Mouse (Mus musculus): Measurements from ENCODE around the gene Camsap1. TPM values are rescaled to one million over a fixed set of nuclear protein-coding genes. Genes with fewer than 3 reads are reported as not detected.

The Camsap1 gene
- polyA plus RNA-seq, 1 experiment = 35.7 TPM

- H3K4me3 ChIP-seq (replicated peaks; ENCODE audit: insufficient read depth, low read depth, low read length) = peak overlapping the region; percentile 77
- WGBS = 9% methylated on average over 4 of the region's 4 CpGs
- TF ChIP-seq POLR2A (IDR thresholded peaks at IDR 0.05; ENCODE audit: borderline replicate concordance, insufficient read depth, low read length) (no peak), CTCF (IDR thresholded peaks at IDR 0.05; ENCODE audit: borderline replicate concordance, insufficient read depth, low read depth, low read length) (no peak)
- DNase-seq = peak in 1 of 2 experiments; percentile 65
- peaks cover 49% of the 10 kb centered on the region for H3K4me1 ChIP-seq (ENCODE audit: control insufficient read depth, insufficient read depth, low read length)
- H3K27ac ChIP-seq (ENCODE audit: insufficient read depth, low read length) = peak overlapping the region; percentile 98
- no peaks in the 10 kb centered on the region for H3K27me3 ChIP-seq (ENCODE audit: control insufficient read depth, insufficient read depth, low read length)
Observed at GRCm38 (mm10) chr2:25879061-25879460, 104.0 kb downstream of the Camsap1 start.

GRCm38 (mm10) chr2:25878516-25878915 is 104.6 kb downstream of the Camsap1 start:
- 0% methylated on average over 2 of the region's 2 CpGs for WGBS
- DNase-seq = peak; percentile 81 to 88
- Histone ChIP-seq H3K27ac (ENCODE audit: insufficient read depth, low read length) (peak overlapping the region; percentile 98), H3K27me3 (ENCODE audit: control insufficient read depth, insufficient read depth, low read length) (no peaks in the 10 kb centered on the region), H3K4me3 (replicated peaks; ENCODE audit: insufficient read depth, low read depth, low read length) (peak overlapping the region; percentile 77), H3K4me1 (ENCODE audit: control insufficient read depth, insufficient read depth, low read length) (peaks cover 45% of the 10 kb centered on the region)
- TF ChIP-seq CTCF (IDR thresholded peaks at IDR 0.05; ENCODE audit: borderline replicate concordance, insufficient read depth, low read depth, low read length) = no peak
- TF ChIP-seq POLR2A (IDR thresholded peaks at IDR 0.05; ENCODE audit: borderline replicate concordance, insufficient read depth, low read length) = peak; percentile 43; the same call in 1 of the 2 replicates

- DNase-seq = peak; percentile 87 to 89
- Histone ChIP-seq H3K4me1 (ENCODE audit: control insufficient read depth, insufficient read depth, low read length) (peaks cover 39% of the 10 kb centered on the region), H3K4me3 (replicated peaks; ENCODE audit: insufficient read depth, low read depth, low read length) (peak overlapping the region; percentile 77), H3K27ac (ENCODE audit: insufficient read depth, low read length) (peak overlapping the region; percentile 98), H3K27me3 (ENCODE audit: control insufficient read depth, insufficient read depth, low read length) (no peaks in the 10 kb centered on the region)
- under 1% methylated on average over 49 of the region's 49 CpGs for WGBS
- peak; percentile 79 for TF ChIP-seq POLR2A (IDR thresholded peaks at IDR 0.05; ENCODE audit: borderline replicate concordance, insufficient read depth, low read length)
- TF ChIP-seq CTCF (IDR thresholded peaks at IDR 0.05; ENCODE audit: borderline replicate concordance, insufficient read depth, low read depth, low read length) = no peak
Observed at GRCm38 (mm10) chr2:25877736-25878268, 105.3 kb downstream of the Camsap1 start.

GRCm38 (mm10) chr2:25877250-25877735 is 105.8 kb downstream of the Camsap1 start:
- Histone ChIP-seq H3K27me3 (ENCODE audit: control insufficient read depth, insufficient read depth, low read length) (no peaks in the 10 kb centered on the region), H3K4me3 (replicated peaks; ENCODE audit: insufficient read depth, low read depth, low read length) (peak overlapping the region; percentile 72), H3K27ac (ENCODE audit: insufficient read depth, low read length) (peak overlapping the region; percentile 95), H3K4me1 (ENCODE audit: control insufficient read depth, insufficient read depth, low read length) (peaks cover 35% of the 10 kb centered on the region)
- DNase-seq = no peak
- 17% methylated on average over 7 of the region's 7 CpGs for WGBS
- TF ChIP-seq CTCF (IDR thresholded peaks at IDR 0.05; ENCODE audit: borderline replicate concordance, insufficient read depth, low read depth, low read length) = no peak
- no peak; the same call in 1 of the 2 replicates for TF ChIP-seq POLR2A (IDR thresholded peaks at IDR 0.05; ENCODE audit: borderline replicate concordance, insufficient read depth, low read length)

Other genes starting within 250 kb of the Camsap1 start
- gene Obp2b, start 246.3 kb downstream of the Camsap1 start, polyA plus RNA-seq (2012; rRNA removed) = not detected in 2 replicates
- gene Lcn3, start 217.7 kb downstream of the Camsap1 start, polyA plus RNA-seq (2012; rRNA removed) = not detected in 2 replicates
- not detected in 2 replicates for gene Lcn11, start 206.3 kb downstream of the Camsap1 start, polyA plus RNA-seq (2012; rRNA removed)
- gene Gm13539, start 201.0 kb downstream of the Camsap1 start, polyA plus RNA-seq (2012; rRNA removed) = not detected in 2 replicates
- not detected in 2 replicates for gene Glt6d1, start 167.4 kb downstream of the Camsap1 start, polyA plus RNA-seq (2012; rRNA removed)
- gene Lcn9, start 160.1 kb downstream of the Camsap1 start, polyA plus RNA-seq (2012; rRNA removed) = 0.13 TPM in 1 of 2 replicates, not detected in the other
- gene Sohlh1, start 136.0 kb downstream of the Camsap1 start, polyA plus RNA-seq (2012; rRNA removed) = 0.08 TPM in 1 of 2 replicates, not detected in the other
- gene Kcnt1, start 119.5 kb downstream of the Camsap1 start, polyA plus RNA-seq (2012; rRNA removed) = 409 and 456 TPM in 2 replicates
- gene Ubac1, start 38.5 kb upstream of the Camsap1 start, polyA plus RNA-seq (2012; rRNA removed) = 92.2 and 101 TPM in 2 replicates
- gene Nacc2, start 139.9 kb upstream of the Camsap1 start, polyA plus RNA-seq (2012; rRNA removed) = 117 and 124 TPM in 2 replicates
- gene Lhx3, start 225.0 kb upstream of the Camsap1 start, polyA plus RNA-seq (2012; rRNA removed) = 1.1 and 1.3 TPM in 2 replicates